Mouse (Mus musculus): Measurements from ENCODE around the gene Ndufa1. TPM values are rescaled to one million over a fixed set of nuclear protein-coding genes. Genes with fewer than 3 reads are reported as not detected.
"Not testable (repeated sequence)": the region's sequence is repeated elsewhere in the genome, so short reads cannot be mapped to it uniquely, and the experiment has no call there.

Gene Ndufa1
- polyA plus RNA-seq (2015; fragmentation: Nextera tagmentation; extraction: Ambion mirVana): 605 and 635 TPM in 2 replicates

GRCm38 (mm10) chrX:37191105-37191743 lies at the start of gene Ndufa1, which contains the start of gene Rnf113a1:
Gene Ndufa1, minus strand, starts transcription at chrX:37191163.
Gene Rnf113a1, plus strand, starts transcription at chrX:37191245.
- Histone ChIP-seq H3K4me2 (ENCODE audit: low read length) (peak within 1 kb of the TSS; percentile 57), H3K9ac (ENCODE audit: low read depth, low read length) (peak within 1 kb of the TSS; percentile 68), H3K36me3 (ENCODE audit: control insufficient read depth, insufficient read depth, low read length) (no peaks in the 10 kb centered on the region; the same call in 1 of the 2 replicates), H3K9me3 (replicated peaks; ENCODE audit: control insufficient read depth, low read length, poor library complexity, severe bottlenecking) (no peaks in the 10 kb centered on the region), H3K4me3 (ENCODE audit: low read depth, low read length) (peak within 1 kb of the TSS; percentile 54), H3K27ac (ENCODE audit: low read length) (peak within 1 kb of the TSS; percentile 84), H3K4me1 (ENCODE audit: control insufficient read depth, insufficient read depth, low read length) (peaks cover 8% of the 10 kb centered on the region), H3K27me3 (ENCODE audit: control insufficient read depth, insufficient read depth, low read depth, low read length) (no peaks in the 10 kb centered on the region)
- ATAC-seq: peak; percentile 95
- WGBS: 20% methylated on average over 62 of the region's 63 CpGs

GRCm38 (mm10) chrX:37222158-37222557 lies 31.2 kb upstream of the Ndufa1 start, which contains the start of gene Rhox1:
Gene Rhox1, minus strand, starts transcription at chrX:37222258.
- not testable (repeated sequence) for H3K27me3 ChIP-seq (ENCODE audit: control insufficient read depth, insufficient read depth, low read depth, low read length); H3K36me3 ChIP-seq (ENCODE audit: control insufficient read depth, insufficient read depth, low read length); H3K9ac ChIP-seq (ENCODE audit: low read depth, low read length); H3K27ac ChIP-seq (ENCODE audit: low read length); H3K4me1 ChIP-seq (ENCODE audit: control insufficient read depth, insufficient read depth, low read length); H3K9me3 ChIP-seq (replicated peaks; ENCODE audit: control insufficient read depth, low read length, poor library complexity, severe bottlenecking); ATAC-seq; H3K4me3 ChIP-seq (ENCODE audit: low read depth, low read length); H3K4me2 ChIP-seq (ENCODE audit: low read length)
- WGBS: 79% methylated on average over 1 of the region's 1 CpGs

- H3K27ac ChIP-seq (ENCODE audit: low read length): no peak within 1 kb of the TSS
- H3K36me3 ChIP-seq (ENCODE audit: control insufficient read depth, insufficient read depth, low read length): no peaks in the 10 kb centered on the region
- no peak for ATAC-seq
- H3K4me1 ChIP-seq (ENCODE audit: control insufficient read depth, insufficient read depth, low read length): no peaks in the 10 kb centered on the region
- WGBS: 86% methylated on average over 10 of the region's 10 CpGs
- no peak within 1 kb of the TSS for H3K9ac ChIP-seq (ENCODE audit: low read depth, low read length)
- no peaks in the 10 kb centered on the region for H3K27me3 ChIP-seq (ENCODE audit: control insufficient read depth, insufficient read depth, low read depth, low read length)
- H3K4me2 ChIP-seq (ENCODE audit: low read length): no peak within 1 kb of the TSS
- H3K4me3 ChIP-seq (ENCODE audit: low read depth, low read length): no peak within 1 kb of the TSS
- H3K9me3 ChIP-seq (replicated peaks; ENCODE audit: control insufficient read depth, low read length, poor library complexity, severe bottlenecking): no peaks in the 10 kb centered on the region
Measured at GRCm38 (mm10) chrX:37210941-37211340, 20.0 kb upstream of the Ndufa1 start, which contains the start of gene Gm9. Gene Gm9, minus strand, starts transcription at chrX:37211041.

DNA sequence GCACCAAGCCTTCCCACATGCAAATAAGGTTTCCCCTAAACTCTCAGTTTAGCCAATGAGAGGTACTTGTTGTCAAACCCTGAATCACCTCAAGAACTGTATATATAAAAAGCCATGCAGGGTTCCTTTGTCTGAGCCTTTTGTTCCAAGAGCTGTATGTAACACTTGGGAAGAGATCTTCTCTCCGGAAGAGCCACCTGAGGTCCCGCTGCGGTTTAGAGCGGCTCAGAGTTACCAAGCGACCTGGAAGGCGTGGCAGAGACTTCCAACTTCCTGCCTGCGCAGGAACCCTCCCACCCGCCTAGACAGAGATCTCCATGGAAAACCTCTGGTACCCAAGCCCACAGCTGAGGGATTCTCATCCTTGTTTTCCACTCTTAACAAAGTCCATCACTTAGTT lies 7.7 kb upstream of the Ndufa1 start:
- H3K4me3 ChIP-seq (ENCODE audit: low read depth, low read length): no peak overlapping the region
- no peaks in the 10 kb centered on the region for H3K27me3 ChIP-seq (ENCODE audit: control insufficient read depth, insufficient read depth, low read depth, low read length)
- no peak overlapping the region for H3K9ac ChIP-seq (ENCODE audit: low read depth, low read length)
- H3K9me3 ChIP-seq (replicated peaks; ENCODE audit: control insufficient read depth, low read length, poor library complexity, severe bottlenecking): no peaks in the 10 kb centered on the region
- H3K36me3 ChIP-seq (ENCODE audit: control insufficient read depth, insufficient read depth, low read length): no peaks in the 10 kb centered on the region
- 65% methylated on average over 8 of the region's 8 CpGs for WGBS
- H3K4me2 ChIP-seq (ENCODE audit: low read length): no peak overlapping the region
- ATAC-seq: no peak
- H3K4me1 ChIP-seq (ENCODE audit: control insufficient read depth, insufficient read depth, low read length): no peaks in the 10 kb centered on the region
- H3K27ac ChIP-seq (ENCODE audit: low read length): no peak overlapping the region

DNA sequence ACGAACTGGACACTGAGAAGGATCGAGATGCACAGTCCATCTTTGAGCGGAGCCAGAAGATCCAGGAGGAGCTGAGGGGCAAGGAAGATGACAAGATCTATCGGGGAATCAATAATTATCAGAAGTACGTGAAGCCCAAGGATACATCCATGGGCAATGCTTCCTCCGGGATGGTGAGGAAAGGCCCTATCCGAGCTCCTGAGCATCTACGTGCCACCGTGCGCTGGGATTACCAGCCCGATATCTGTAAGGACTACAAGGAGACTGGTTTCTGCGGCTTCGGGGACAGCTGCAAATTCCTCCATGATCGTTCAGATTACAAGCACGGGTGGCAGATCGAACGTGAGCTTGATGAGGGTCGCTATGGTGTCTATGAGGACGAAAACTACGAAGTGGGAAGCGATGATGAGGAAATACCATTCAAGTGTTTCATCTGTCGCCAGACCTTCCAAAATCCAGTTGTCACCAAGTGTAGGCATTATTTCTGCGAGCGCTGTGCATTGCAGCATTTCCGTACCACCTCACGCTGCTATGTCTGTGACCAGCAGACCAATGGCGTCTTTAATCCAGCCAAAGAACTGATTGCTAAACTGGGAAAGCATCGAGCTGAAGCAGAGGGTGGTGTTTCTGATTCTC lies 899 bp upstream of the Ndufa1 start:
- Histone ChIP-seq H3K36me3 (ENCODE audit: control insufficient read depth, insufficient read depth, low read length) (no peaks in the 10 kb centered on the region; the same call in 1 of the 2 replicates), H3K27ac (ENCODE audit: low read length) (peak overlapping the region; percentile 84), H3K4me2 (ENCODE audit: low read length) (peak overlapping the region; percentile 57), H3K4me1 (ENCODE audit: control insufficient read depth, insufficient read depth, low read length) (peaks cover 8% of the 10 kb centered on the region), H3K27me3 (ENCODE audit: control insufficient read depth, insufficient read depth, low read depth, low read length) (no peaks in the 10 kb centered on the region), H3K9me3 (replicated peaks; ENCODE audit: control insufficient read depth, low read length, poor library complexity, severe bottlenecking) (no peaks in the 10 kb centered on the region), H3K9ac (ENCODE audit: low read depth, low read length) (peak overlapping the region; percentile 68), H3K4me3 (ENCODE audit: low read depth, low read length) (peak overlapping the region; percentile 54)
- 31% methylated on average over 28 of the region's 28 CpGs for WGBS
- peak; percentile 52 for ATAC-seq

DNA sequence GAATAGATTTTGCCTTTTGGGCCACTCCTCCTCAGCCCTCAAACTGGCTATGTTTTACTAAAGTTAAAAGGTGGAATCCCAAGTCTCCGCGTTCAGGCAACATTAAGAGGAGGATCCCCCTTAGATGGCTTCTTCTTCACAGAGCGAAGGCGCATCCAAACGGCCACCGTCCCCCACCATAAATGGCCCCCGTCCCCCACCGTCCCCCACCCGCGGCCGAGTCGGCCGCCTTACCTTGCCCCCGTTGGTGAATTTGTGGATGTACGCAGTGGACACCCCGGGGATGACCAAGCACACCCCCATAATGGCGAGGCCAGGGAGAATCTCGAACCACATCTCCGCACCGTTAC lies 233 bp downstream of the Ndufa1 start:
- Histone ChIP-seq H3K4me2 (ENCODE audit: low read length) (peak overlapping the region; percentile 57), H3K4me3 (ENCODE audit: low read depth, low read length) (peak overlapping the region; percentile 54), H3K9me3 (replicated peaks; ENCODE audit: control insufficient read depth, low read length, poor library complexity, severe bottlenecking) (no peaks in the 10 kb centered on the region), H3K9ac (ENCODE audit: low read depth, low read length) (peak overlapping the region; percentile 68), H3K27ac (ENCODE audit: low read length) (peak overlapping the region; percentile 84), H3K4me1 (ENCODE audit: control insufficient read depth, insufficient read depth, low read length) (peaks cover 8% of the 10 kb centered on the region), H3K27me3 (ENCODE audit: control insufficient read depth, insufficient read depth, low read depth, low read length) (no peaks in the 10 kb centered on the region), H3K36me3 (ENCODE audit: control insufficient read depth, insufficient read depth, low read length) (no peaks in the 10 kb centered on the region; the same call in 1 of the 2 replicates)
- ATAC-seq: peak; percentile 68; the same call in 1 of the 2 replicates
- WGBS: 20% methylated on average over 19 of the region's 20 CpGs

- H3K27ac ChIP-seq (ENCODE audit: low read length); H3K36me3 ChIP-seq (ENCODE audit: control insufficient read depth, insufficient read depth, low read length); H3K9me3 ChIP-seq (replicated peaks; ENCODE audit: control insufficient read depth, low read length, poor library complexity, severe bottlenecking); H3K4me2 ChIP-seq (ENCODE audit: low read length); H3K4me1 ChIP-seq (ENCODE audit: control insufficient read depth, insufficient read depth, low read length); H3K27me3 ChIP-seq (ENCODE audit: control insufficient read depth, insufficient read depth, low read depth, low read length); H3K4me3 ChIP-seq (ENCODE audit: low read depth, low read length); H3K9ac ChIP-seq (ENCODE audit: low read depth, low read length); ATAC-seq: not testable (repeated sequence)
- 81% methylated on average over 6 of the region's 8 CpGs for whole genome bisulfite sequencing
Measured at GRCm38 (mm10) chrX:37184401-37184800, 6.6 kb downstream of the Ndufa1 start.

DNA sequence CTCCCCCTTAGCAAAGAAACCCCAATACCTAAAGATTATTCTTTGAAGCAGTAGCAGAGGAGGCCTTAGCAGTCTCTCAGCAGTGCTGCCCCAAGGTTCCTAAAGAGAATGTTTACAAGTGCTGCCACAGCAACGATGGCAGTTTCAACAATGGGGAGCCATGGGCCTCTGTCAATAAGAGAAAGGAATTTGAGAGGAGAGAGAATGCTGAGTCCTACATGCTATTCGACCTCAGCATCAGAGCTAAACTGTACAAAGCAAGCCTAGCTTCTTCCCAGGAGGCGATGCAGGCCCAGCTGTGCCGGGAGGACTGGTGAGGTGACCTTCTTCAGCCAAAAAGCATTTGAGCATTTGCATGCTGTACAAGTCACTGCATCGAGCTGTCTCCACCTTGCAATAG lies 22.2 kb downstream of the Ndufa1 start, which contains the start of gene Akap14:
Gene Akap14, minus strand, starts transcription at position 101 of the 400 bp plus-strand sequence.
- WGBS: 42% methylated on average over 5 of the region's 5 CpGs

DNA sequence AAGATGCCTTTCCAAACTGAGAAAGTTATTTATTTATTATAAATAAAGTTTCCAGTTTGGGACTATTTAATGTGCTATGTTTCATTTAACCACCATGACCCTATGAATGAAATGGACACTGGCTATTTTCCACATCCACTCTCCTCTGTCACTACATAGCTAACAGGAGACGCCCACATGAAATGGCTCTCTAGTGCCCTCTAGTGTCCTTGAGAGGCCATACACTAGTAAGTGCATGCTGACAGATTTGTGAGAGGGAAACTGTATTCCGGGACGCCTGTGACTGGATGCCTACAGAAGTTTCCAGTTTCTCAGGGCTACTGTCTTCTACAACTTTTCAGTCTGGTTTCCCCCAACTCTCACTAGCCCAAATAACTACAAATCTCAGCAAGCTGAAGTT lies 23.9 kb downstream of the Ndufa1 start:
- Histone ChIP-seq H3K4me2 (ENCODE audit: low read length) (no peak overlapping the region), H3K27ac (ENCODE audit: low read length) (no peak overlapping the region), H3K9me3 (replicated peaks; ENCODE audit: control insufficient read depth, low read length, poor library complexity, severe bottlenecking) (no peaks in the 10 kb centered on the region), H3K36me3 (ENCODE audit: control insufficient read depth, insufficient read depth, low read length) (no peaks in the 10 kb centered on the region), H3K4me1 (ENCODE audit: control insufficient read depth, insufficient read depth, low read length) (no peaks in the 10 kb centered on the region), H3K9ac (ENCODE audit: low read depth, low read length) (no peak overlapping the region), H3K27me3 (ENCODE audit: control insufficient read depth, insufficient read depth, low read depth, low read length) (no peaks in the 10 kb centered on the region), H3K4me3 (ENCODE audit: low read depth, low read length) (no peak overlapping the region)
- WGBS: 40% methylated on average over 3 of the region's 3 CpGs
- ATAC-seq: no peak

More for the DNA sequence above, 22.2 kb downstream of the Ndufa1 start, which contains the start of gene Akap14:
- no peak for ATAC-seq
- H3K9ac ChIP-seq (ENCODE audit: low read depth, low read length): no peak within 1 kb of the TSS
- no peaks in the 10 kb centered on the region for H3K36me3 ChIP-seq (ENCODE audit: control insufficient read depth, insufficient read depth, low read length)
- no peak within 1 kb of the TSS for H3K4me3 ChIP-seq (ENCODE audit: low read depth, low read length)
- no peak within 1 kb of the TSS for H3K4me2 ChIP-seq (ENCODE audit: low read length)
- H3K27me3 ChIP-seq (ENCODE audit: control insufficient read depth, insufficient read depth, low read depth, low read length): no peaks in the 10 kb centered on the region
- H3K4me1 ChIP-seq (ENCODE audit: control insufficient read depth, insufficient read depth, low read length): no peaks in the 10 kb centered on the region
- H3K27ac ChIP-seq (ENCODE audit: low read length): no peak within 1 kb of the TSS
- H3K9me3 ChIP-seq (replicated peaks; ENCODE audit: control insufficient read depth, low read length, poor library complexity, severe bottlenecking): no peaks in the 10 kb centered on the region

Data from midbrain, embryonic 16.5 days (tissue).